Mouse (Mus musculus) thymus, adult 2 months (tissue): ENCODE results near the gene 4931423N10Rik.

ENCODE experiments used
- CTCF ChIP-seq: fragments of 200-500 bp; IDR thresholded peaks from 2 replicates; pipeline ENCODE4 v1.5.1; 2012; ENCODE audit warnings: mild to moderate bottlenecking, control low read depth, low read length, moderate library complexity, borderline replicate concordance; ENCODE audit not compliant: control insufficient read depth, poor library complexity, insufficient read depth; ENCODE audit errors: extremely low read depth
- POLR2A ChIP-seq: fragments of 200-500 bp; IDR thresholded peaks from 2 replicates; pipeline ENCODE4 v1.6.1; 2012; ENCODE audit warnings: mild to moderate bottlenecking, low read length, control low read depth, moderate library complexity; ENCODE audit not compliant: control insufficient read depth, poor library complexity, insufficient read depth; ENCODE audit errors: extremely low read depth

- no peak for TF ChIP-seq POLR2A
- no peak for TF ChIP-seq CTCF
Measured at GRCm38 (mm10) chr2:23172305-23172704, 35.0 kb upstream of the 4931423N10Rik start.
